Mouse (Mus musculus) ovary, postnatal 36 days (tissue): ENCODE data around the gene Trat1.

Experiments used
- DNase-seq: peaks from one replicate; pipeline ENCODE4 v3.0.0; 2022; ENCODE audit warnings: low spot score, mixed read lengths

The Trat1 gene

GRCm38 (mm10) chr16:48771971-48772445, at the start of gene Trat1:
TSS of gene Trat1 (minus strand) at chr16:48772021.
- DNase-seq, result no peak

GRCm38 (mm10) chr16:48818524-48818923, 46.7 kb upstream of the Trat1 start:
- DNase-seq, result no peak

- DNase-seq, result no peak
Observed at GRCm38 (mm10) chr16:48816695-48817094, 44.9 kb upstream of the Trat1 start, which contains the start of gene Retnlb. TSS of gene Retnlb (plus strand) at chr16:48816856.

DNA sequence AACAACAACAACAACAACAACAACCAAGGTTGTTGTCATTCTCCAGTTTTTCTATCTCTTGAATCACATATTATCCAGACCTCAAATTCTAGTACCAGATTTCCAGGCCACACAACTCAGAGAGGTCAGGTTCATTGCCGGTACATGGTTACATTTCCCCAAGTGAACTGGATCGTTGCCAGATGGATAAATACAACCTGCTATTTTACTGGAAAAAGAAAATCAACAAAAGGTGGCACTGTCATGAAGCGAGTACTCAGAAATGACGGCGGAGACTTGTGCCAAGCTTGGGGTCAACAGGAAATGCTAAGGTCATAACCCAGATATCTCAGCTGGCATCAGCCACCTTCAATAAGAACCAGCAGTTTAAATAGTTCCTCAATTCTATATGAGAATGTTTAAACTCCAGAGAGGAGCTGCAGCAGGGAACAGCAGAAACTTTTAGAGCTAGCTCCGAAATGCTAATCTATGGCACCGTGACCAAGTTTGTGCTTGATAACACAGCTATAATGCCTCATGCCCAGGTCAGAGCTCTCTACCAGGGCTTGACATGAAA, 40.1 kb upstream of the Trat1 start:
- no peak for DNase-seq

- DNase-seq, result no peak
Observed at GRCm38 (mm10) chr16:48809374-48809773, 37.6 kb upstream of the Trat1 start.

DNA sequence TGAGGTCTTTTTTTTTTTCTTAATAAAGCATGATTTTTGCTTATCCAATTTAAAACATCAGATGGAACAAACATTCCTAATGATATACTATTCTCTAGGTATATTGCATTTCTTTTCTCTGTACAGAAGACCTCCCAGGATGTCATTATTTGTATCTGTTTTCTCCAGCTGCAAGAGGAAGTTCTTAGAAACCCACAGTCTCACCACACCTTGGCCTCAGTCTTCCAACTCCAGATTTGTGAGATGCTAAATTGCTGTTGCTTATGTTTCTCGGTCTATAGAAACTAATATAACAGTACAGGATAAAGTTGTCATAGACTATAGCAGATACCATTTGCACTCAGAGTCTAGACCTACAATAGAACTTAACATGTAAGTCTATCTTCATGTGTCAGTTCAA, 34.7 kb upstream of the Trat1 start:
- no peak for DNase-seq

DNA sequence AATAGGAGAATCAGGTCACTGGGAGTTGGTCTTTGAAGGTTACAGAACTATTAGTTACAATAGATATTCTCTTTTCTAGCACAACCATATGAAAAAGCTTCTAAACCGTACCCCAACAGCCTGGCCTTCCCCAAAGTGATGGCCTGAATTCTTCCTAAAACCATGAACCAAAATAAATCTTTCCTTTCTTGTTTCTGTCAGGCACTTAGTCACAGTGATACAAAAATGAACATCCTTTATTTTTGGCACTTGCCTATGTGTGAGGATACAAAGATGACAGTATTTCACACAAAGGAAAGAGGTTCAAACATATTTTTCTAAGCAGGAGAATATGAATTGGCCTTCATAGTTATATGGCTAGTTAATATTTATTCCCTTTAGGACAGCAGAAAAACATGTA, 33.6 kb upstream of the Trat1 start:
- no peak for DNase-seq

- no peak for DNase-seq
Observed at GRCm38 (mm10) chr16:48800906-48801305, 29.1 kb upstream of the Trat1 start.

- no peak for DNase-seq
Observed at GRCm38 (mm10) chr16:48799470-48799869, 27.6 kb upstream of the Trat1 start.

- DNase-seq, result no peak
Observed at GRCm38 (mm10) chr16:48798285-48798684, 26.5 kb upstream of the Trat1 start.

DNA sequence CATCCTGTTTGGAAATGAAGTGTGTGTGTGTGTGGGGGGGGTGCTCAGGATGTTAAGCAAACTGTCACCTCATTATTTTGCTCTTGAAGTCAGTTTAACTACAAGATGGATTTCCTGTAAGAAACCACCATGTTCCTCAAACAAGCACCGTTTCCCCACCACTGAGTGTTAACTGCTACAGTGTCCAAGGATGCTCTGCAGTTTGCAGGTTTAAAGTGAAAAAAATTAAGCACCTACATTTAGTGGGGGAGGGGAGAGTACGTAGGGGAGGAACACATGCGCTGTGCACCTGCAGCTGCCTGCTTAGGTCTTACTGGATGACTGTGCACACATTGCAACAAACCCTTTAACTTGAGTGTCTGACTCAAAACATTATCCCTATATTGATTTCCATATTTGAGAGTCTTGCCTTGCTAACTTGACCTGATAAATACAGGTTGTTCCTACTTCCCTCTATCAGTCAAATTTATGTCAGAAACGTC, 16.9 kb upstream of the Trat1 start:
- DNase-seq, result no peak

DNA sequence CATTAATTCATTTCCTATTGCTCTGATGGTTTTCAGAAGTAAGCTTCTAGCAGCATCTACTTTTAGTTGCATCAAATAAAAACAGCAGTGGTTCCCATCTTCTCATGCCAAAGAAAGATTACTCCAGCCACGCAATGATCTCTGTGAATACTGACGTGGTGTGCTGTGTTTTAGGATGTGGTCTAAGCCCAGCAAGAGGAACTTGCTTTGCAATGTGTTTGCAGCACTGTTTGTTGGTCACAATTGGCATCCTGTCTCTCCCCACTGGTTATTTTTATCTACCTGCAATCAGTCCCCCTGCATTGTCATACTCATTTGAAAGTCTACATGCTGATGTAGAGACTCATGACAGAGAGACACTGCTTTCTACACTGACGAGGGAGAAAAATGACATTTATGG, 14.4 kb upstream of the Trat1 start:
- DNase-seq, result no peak

DNA sequence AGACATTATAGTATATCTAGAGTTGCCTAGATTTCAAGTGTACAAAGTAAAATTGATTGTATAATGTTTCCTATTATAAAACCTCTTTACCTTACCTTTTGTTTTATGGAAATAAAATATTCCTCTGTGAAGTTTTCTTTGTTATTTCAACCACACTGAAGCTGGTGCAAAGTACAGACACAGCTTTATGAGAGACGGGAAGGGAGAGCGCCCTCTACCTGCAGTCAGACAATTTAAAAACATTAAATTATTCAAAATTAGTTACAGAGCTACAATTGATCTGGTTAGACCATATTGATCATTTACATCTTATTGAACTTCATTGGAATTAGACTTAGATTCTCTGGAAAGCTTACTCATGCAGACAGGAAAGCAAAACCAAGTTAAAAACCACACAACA, 5.4 kb upstream of the Trat1 start:
- DNase-seq, result no peak

DNA sequence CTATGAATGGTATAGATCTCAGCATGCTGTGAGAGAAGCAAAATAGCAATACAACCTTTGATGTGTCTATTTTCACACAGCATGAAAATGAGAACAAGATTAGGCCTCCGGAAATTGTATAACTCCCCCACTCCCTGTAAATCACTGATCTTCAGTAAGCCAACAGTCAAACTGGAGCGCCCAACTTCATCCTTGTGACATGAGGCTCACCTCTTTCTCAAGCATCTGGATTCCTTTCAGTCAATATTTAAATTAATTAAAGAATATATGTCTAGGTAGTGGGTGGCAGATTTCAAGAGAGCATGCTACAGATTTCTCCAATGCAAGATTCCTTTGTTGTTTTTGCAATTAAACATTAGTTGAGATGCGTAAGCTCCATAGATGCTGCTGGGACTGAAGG, 2.6 kb downstream of the Trat1 start:
- no peak for DNase-seq

- DNase-seq, result no peak
Observed at GRCm38 (mm10) chr16:48760643-48761481, 11.0 kb downstream of the Trat1 start.

GRCm38 (mm10) chr16:48750145-48750827, 21.5 kb downstream of the Trat1 start:
- no peak for DNase-seq

DNA sequence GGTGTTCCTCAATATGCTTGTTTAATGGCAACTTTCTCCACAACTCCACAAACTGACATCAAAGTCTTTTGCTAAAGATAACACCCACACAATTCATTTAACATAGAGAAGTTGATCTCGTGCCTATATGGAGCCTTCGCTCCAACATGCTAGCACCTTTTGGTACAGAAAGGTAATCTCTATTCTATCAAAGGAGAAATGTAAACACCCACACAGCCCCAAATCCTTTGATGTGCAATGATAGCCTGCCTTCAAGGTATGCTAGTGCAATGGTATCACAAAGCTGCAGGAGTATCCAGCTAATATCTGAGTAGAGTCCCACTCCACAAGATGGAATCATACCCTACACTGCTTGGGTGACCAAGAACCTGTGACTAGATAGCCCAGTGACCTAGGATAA, 26.4 kb downstream of the Trat1 start:
- no peak for DNase-seq

DNA sequence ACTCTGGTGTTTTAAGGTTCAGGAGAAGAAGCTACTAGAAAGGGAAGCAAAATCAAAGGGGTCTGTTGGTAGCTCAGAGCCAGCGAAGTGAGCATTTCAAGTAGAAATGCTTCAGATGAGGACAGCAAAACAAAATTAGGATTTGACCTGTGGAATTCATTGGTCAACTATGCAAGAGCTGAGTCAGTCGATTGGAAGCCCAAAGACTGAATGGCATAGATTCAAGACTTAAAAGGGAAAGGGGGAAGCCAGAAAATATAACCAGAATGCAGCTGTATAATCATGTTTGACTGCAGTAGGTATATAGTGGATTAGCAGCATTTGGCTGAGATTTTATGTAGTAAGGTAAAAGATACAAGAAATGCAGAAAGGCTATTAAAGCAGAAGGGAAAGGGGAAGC, 26.8 kb downstream of the Trat1 start:
- DNase-seq, result no peak

GRCm38 (mm10) chr16:48741549-48741948, 30.3 kb downstream of the Trat1 start:
- no peak for DNase-seq

- no peak for DNase-seq
Observed at GRCm38 (mm10) chr16:48739974-48740373, 31.8 kb downstream of the Trat1 start.

GRCm38 (mm10) chr16:48738429-48738828, 33.4 kb downstream of the Trat1 start:
- DNase-seq, result no peak

- no peak for DNase-seq
Observed at GRCm38 (mm10) chr16:48736890-48737289, 34.9 kb downstream of the Trat1 start.

GRCm38 (mm10) chr16:48720259-48720658, 51.6 kb downstream of the Trat1 start:
- DNase-seq, result no peak
